Mouse (Mus musculus) granulocyte monocyte progenitor cell, adult 5-6 weeks (primary cell): Measurements from ENCODE around the gene Naif1. TPM values are rescaled to one million over a fixed set of nuclear protein-coding genes. Genes with fewer than 3 reads are reported as not detected.

ENCODE experiments used
- ATAC-seq: replicated peaks from 2 replicates; pipeline ENCODE4 v1.8.0; 2016; ENCODE audit warnings: mild to moderate bottlenecking, moderate TSS enrichment, inconsistent platforms; ENCODE audit not compliant: poor library complexity, severe bottlenecking
- total RNA-seq, 2 experiments: library from RNA; stranded (forward) in 1 of 2; stranded (reverse) in 1 of 2; fragments of 200-712, 200-1000 nt in 1 of 2; fragments of >200 nt in 1 of 2; fragmentation: Nextera tagmentation in 1 of 2; gene quantifications; 2 replicates each; pipeline ENCODE4 v1.2.3; 2014 to 2017

Gene Naif1
- total RNA-seq, 2 experiments from 2014 or later = 4.6 to 4.8 TPM

DNA sequence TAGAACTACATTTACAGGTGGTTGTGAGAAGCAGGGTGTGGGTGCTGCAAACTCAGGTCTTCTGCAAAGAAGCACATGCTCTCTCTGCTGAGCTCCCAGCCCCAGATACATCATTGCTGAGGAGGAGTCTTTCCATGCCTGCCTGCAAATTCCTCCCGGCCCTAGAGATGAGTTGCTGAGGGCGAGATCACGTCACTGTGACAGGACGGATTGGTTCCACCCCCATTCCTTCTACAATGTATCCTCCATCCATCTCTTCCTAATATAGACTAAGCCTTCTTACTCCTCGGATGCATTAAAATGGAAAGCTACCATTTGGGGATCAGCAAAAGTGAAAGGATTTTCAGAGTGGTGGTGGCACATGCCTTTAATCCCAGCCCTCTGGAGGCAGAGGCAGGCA, 24.7 kb upstream of the Naif1 start:
- no peak for ATAC-seq

- no peak for ATAC-seq
These were observed 24.1 kb upstream of the Naif1 start for GRCm38 (mm10) chr2:32426141-32426540.

DNA sequence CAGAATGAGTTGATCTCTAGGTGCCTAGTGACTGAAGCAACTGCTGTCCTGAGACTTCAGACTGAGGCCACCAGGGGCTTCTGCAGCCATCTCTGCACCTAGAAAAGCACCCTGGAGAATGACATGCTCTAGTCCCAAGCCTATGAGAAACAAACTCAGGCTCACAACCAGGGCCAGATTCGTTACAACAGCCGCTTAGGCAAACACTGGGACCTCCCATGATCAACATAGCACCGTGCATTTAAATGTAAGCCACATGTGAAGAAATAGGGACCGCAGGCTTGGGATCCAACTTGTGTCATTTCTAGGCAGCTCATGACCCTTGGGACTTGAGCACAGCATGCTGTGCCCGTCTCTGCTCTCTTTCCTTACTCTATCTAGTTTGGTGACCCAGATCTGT, 22.5 kb upstream of the Naif1 start:
- ATAC-seq = no peak

GRCm38 (mm10) chr2:32428262-32428722, 22.0 kb upstream of the Naif1 start:
- peak; percentile 39 for ATAC-seq

DNA sequence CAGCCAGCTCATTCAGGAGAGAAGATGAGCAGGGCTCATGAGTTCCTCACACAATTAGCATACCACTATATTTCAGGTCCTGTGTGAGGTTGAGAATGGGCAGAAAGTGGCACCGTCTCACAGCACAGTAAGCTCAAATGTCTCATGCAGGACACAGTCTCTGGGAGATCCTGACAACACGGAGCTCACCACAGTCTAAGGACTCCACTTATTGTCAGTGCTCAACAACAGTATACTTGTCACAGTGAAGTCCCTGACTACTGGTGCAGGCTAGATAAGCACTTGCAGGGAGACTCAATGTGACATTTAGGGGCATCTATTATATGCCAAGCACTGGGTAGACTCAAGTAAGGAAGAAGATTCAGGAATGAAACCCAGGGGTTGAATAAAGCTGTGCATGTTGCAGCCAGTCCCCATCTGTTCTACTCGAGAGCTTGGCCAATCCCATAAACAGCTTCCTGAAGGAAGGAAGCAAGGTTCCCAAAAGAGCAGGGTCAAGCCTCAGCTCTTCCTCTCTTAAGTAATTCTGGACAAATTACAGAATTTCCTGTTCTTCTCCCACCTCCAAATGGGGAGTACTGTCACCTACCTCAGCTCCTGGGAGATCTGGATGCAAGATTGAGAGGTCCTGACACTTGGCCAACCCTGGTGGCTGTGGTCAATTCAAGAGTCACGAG, 20.9 kb upstream of the Naif1 start:
- no peak for ATAC-seq

DNA sequence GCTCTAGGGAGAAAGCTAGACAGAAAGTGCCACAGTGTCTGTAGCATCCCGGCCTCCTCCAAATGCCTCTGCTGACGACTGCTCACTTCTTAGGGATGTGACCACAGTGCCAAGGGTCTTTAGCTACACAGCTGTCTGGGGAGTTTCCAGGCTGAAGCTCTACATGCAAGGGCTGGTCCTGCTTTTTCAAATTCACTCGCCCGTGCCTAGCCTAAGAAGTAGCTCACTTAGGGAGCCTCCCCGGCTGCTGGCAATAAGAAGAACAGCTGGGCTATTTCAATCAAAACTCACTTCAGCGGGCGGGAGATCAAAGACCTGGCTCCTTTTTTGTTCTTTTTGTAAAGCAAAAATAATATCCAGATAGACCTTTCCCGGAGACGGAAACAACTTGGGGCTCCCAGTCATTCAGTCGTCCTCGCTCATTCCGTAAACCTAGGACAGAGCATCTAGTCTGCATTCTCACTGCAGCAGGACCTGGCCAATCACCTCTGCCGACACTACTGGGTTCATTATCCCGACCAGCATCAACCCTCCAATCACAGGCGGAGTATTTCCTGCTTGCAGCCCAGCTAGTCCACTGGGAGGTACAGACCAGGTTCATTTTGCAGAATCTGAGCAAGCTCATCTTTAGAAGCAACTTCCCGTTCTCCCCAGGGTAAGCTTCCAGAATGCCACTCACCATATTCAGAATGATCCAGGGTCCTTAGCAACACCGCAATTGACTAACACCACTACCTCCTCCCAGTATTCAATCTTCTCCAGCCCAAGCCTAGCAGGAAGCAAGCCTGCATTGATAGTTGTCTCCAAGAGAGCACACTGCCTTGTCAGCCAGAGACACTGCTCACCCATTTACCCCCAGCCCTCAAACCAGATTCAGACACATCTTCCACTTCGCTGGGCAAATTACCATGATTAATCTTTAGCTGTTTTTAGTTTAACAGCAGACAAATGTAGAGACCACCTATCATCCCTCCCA, 19.3 kb upstream of the Naif1 start:
- ATAC-seq = no peak

- ATAC-seq = peak; percentile 61
These were observed 13.4 kb upstream of the Naif1 start for GRCm38 (mm10) chr2:32436686-32437372.

GRCm38 (mm10) chr2:32437612-32438166, 12.6 kb upstream of the Naif1 start:
- no peak for ATAC-seq

GRCm38 (mm10) chr2:32438733-32439132, 11.5 kb upstream of the Naif1 start:
- ATAC-seq = no peak

- no peak for ATAC-seq
These were observed 11.1 kb upstream of the Naif1 start for GRCm38 (mm10) chr2:32439177-32439576.

DNA sequence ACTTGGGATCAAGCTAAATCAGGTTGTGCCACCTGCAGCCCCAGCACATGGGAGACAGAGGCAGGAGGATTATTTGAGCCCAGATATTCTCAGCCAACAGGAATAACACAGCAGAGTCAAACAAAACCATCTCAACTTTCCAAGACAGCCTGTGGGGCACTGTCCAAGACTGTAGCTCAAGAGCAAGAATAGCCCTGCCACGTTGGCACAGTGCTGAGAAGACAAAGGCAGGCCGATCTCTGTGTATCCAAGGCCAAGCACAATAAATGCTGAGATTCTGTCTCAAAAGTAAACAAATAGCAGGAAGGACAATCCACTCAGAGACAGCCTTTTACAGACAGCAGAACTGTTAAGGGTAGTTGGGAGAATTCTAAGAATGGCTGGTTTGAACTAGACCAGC, 10.1 kb upstream of the Naif1 start:
- no peak for ATAC-seq

DNA sequence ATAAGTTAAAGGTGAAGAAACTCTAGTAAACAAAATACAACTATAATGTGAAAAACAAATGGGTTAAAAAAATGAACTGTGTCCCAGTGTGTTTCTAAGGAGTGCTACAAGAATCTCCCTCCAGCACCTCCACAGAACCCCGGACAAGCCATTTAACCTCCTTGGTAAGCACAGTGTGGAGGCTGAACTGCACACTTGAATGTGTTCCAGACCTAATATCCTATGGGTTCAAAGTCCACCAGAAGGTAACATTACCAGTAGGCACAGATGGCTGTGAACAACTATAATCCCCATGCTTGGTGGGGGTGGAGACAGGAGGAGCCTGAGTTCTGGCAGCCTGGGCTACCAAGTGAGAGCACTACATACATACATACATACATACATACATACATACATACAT, 9.6 kb upstream of the Naif1 start:
- no peak for ATAC-seq

DNA sequence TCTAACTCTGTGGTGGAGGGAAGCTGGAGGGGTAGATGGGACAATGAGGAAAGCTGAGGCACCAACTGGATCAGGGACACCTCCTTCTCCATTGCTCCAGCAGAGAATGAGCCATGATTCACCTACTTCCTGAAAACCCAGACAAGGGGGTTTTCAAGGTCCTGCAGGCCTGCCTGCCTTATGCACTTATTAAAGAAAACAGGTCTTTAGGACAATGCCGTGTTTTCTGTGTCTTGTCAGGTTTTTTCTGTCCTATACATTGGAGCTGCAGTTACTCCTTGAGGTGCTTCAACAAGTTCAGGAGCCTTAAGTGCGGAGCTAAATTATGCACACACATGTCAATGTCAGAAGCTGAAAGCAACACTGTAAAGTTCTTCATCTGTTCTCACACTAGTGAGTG, 8.7 kb upstream of the Naif1 start:
- ATAC-seq = no peak

DNA sequence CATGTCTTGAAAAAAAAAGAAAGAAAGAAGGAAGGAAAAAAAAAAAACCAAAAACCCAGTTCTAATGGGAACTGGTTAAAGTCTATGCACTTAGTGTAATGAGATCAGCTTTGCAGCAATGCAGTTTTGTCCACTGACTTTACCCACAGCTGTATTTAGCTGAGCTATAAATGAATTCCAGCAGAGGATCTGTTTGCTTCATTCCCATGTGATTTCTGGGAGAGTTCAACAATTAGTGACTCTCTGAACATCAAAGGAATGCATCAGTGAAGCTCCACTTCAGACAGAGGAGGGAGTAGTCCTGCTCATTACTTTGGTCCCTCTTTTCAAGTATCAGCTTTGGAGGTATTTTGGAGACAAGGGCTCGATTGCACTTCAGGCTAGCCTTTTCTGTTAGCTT, 4.7 kb upstream of the Naif1 start:
- ATAC-seq = no peak

DNA sequence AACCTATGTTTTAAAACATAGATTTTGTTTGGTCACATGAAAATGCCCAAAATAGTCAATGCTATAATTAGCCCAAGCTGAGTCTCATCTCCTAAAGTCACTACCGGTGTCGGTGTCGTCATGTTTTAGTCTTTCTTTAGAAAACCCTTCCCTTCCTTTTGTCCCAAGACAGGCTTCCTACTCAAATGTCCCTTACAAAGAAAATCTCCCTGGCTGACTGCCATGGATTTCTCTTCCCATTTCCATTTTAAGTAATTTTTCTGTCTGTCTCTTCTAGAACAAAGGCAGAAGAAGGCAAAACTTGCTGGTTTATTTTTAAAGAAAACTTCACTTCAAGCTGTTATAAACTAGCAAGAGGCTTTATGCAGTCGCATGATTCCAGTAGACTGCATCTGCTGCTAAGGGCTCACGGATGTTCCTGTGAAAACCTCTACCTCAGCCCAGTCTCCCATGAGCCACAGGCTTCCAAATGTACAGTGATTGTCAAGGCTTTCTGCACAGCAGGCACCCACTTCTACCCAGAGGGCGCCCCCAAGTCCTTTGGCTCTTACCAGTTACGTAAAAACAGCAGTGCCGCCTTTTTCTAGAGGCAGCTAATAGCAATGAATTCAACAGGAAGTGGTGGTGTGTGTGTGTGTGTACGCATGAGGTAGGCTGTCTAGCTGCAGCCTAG, 2.9 kb upstream of the Naif1 start:
- 0 out of 2 replicates have a peak, but pooled peaks have one; percentile 18 for ATAC-seq

DNA sequence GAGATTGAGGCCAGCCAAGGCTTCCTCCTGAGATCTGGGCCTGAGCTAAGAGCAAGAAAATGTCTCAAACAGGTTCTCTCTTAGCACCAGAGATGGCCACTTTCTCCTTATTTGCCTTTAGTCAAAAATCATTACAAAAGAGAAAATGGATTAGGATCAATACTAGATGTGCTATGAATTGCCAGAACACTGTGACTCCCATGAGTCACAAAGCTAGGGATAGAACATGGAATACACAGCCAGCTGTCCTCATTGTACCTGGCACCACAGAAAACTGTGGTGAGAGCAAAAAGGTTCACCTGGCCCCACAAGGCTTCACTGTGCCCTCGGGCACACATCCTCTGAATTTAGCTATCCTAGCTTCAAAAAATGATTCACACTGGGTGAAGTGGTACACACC, 1.8 kb upstream of the Naif1 start:
- no peak for ATAC-seq

DNA sequence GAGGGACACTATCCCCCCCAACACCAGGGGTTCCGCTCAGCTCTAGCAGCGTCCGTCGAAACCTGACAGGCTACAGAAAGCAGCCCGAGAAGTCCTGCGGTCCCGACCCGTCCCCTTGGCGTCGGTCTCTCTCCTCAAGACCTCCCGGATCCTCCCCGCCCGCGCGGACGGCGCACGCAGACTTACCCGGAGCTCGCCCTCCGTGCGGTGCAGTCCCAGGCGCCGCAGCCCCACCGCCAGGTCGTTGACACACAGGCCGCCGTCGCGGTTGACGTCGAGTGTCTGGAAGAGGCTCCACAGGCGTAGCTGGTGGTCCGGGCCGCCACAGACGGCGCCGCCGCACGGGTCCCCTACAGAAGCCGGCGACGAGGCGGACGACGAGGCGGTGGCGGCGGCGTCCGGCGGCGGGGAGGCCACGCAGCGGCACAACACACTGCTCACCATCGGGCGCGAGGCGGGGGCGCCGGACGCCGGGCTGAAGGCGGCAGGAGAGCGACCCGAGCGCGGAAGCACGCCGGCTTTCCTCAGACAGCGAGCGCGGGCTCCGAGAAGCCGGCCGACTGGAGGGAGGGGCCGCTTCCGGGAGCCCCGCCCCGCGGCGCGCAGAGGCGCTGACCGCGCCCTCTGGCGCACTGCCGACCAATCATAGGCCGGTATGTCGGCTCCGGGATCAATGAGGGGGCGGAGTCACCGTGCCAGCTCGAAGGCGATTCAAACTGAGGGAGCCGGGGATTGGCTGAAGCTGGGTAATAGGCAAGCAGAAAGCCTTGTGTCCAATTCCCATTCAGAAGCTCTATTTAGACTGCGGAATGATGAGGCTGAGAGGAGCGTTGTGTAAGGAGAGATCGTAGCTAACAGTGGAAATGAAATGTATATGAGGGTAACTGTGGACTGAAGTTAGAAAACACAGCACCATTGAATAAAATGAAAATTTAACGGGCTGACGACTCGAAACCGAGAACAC, 906 bp downstream of the Naif1 start, which contains the start of gene Slc25a25:
TSS of gene Slc25a25 (minus strand) at position 565 of the 964 bp plus-strand sequence.
- peak; percentile 73 for ATAC-seq

DNA sequence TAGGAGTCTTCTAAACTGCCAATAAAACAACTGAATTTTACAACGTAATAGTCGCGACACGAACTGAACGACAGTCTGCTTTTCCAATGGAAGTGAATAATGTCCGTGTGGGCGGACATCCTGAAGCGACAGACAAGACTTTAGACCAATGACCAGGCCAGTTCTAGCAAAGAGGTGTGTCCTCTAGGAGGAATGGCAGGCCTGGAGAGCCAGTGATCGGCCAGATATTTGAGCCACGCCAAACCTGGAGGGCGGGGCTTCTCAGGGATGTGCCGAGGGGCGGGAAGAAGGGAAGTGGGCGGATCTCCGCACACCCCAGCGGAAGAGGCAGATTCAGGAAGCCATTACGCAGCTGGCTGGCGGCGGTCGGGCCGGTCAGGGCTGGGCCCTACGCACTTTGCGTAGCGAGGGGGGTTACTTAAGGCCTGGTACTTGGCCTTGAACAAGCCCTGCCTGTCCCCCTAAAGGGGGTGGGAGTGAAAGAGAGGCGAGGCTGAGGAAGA, 1.7 kb downstream of the Naif1 start:
- peak; percentile 83 for ATAC-seq
